Mouse (Mus musculus): ENCODE results near the gene Kcnj6. TPM values are rescaled to one million over a fixed set of nuclear protein-coding genes. Genes with fewer than 3 reads are reported as not detected.

Kcnj6 gene
- polyA plus RNA-seq, 1 experiment = not detected

- TF ChIP-seq E2F4 (IDR thresholded peaks at IDR 0.05; ENCODE audit: insufficient read depth) (no peak), POLR2A (IDR thresholded peaks at IDR 0.05; ENCODE audit: insufficient read length, low read depth) (no peak), MYOD1 (IDR thresholded peaks at IDR 0.05; ENCODE audit: control insufficient read depth in 1 of 3, insufficient read length in 2 of 3, low read depth in 2 of 3) (no peak), USF1 (IDR thresholded peaks at IDR 0.05; ENCODE audit: low read depth) (no peak), TCF3 (IDR thresholded peaks at IDR 0.05; ENCODE audit: insufficient read length, low read depth) (no peak), MYOG (IDR thresholded peaks at IDR 0.05; ENCODE audit: control insufficient read depth in 1 of 3, insufficient read depth in 1 of 3, insufficient read length in 2 of 3, low read depth in 2 of 3) (no peak), CEBPB (IDR thresholded peaks at IDR 0.05; ENCODE audit: insufficient read depth, poor library complexity, severe bottlenecking) (no peak), POLR2AphosphoS2 (IDR thresholded peaks at IDR 0.05; ENCODE audit: insufficient read length, low read depth) (no peak), SRF (IDR thresholded peaks at IDR 0.05; ENCODE audit: control insufficient read depth, insufficient read length, low read depth) (no peak), REST (IDR thresholded peaks at IDR 0.05; ENCODE audit: insufficient read depth, insufficient read length) (no peak), MAX (IDR thresholded peaks at IDR 0.05; ENCODE audit: low read depth) (no peak), TCF12 (IDR thresholded peaks at IDR 0.05; ENCODE audit: insufficient read depth, poor library complexity, severe bottlenecking) (no peak)
- no peak overlapping the region for H3K4me2 ChIP-seq (ENCODE audit: low read depth)
- H3K4me3 ChIP-seq = no peak overlapping the region
- H3K36me3 ChIP-seq (ENCODE audit: control insufficient read depth, insufficient read depth) = no peaks in the 10 kb centered on the region
- no peaks in the 10 kb centered on the region for H3K79me2 ChIP-seq (ENCODE audit: control insufficient read depth, insufficient read depth)
- peaks cover 15% of the 10 kb centered on the region for H3K27me3 ChIP-seq (ENCODE audit: control insufficient read depth, insufficient read depth, insufficient read length)
- H3ac ChIP-seq (ENCODE audit: control insufficient read depth, insufficient read length) = no peak overlapping the region
Observed at GRCm38 (mm10) chr16:94767606-94768005, 229.9 kb downstream of the Kcnj6 start.

GRCm38 (mm10) chr16:94765129-94765528 is 232.4 kb downstream of the Kcnj6 start:
- TF ChIP-seq MYOG (IDR thresholded peaks at IDR 0.05; ENCODE audit: control insufficient read depth in 1 of 3, insufficient read depth in 1 of 3, insufficient read length in 2 of 3, low read depth in 2 of 3) (no peak), TCF12 (IDR thresholded peaks at IDR 0.05; ENCODE audit: insufficient read depth, poor library complexity, severe bottlenecking) (no peak), POLR2A (IDR thresholded peaks at IDR 0.05; ENCODE audit: insufficient read length, low read depth) (no peak), USF1 (IDR thresholded peaks at IDR 0.05; ENCODE audit: low read depth) (no peak), REST (IDR thresholded peaks at IDR 0.05; ENCODE audit: insufficient read depth, insufficient read length) (no peak), TCF3 (IDR thresholded peaks at IDR 0.05; ENCODE audit: insufficient read length, low read depth) (no peak)
- no peak overlapping the region for H3K4me3 ChIP-seq
- H3K27me3 ChIP-seq (ENCODE audit: control insufficient read depth, insufficient read depth, insufficient read length) = no peaks in the 10 kb centered on the region
- no peaks in the 10 kb centered on the region for H3K36me3 ChIP-seq (ENCODE audit: control insufficient read depth, insufficient read depth)
- no peak overlapping the region for H3ac ChIP-seq (ENCODE audit: control insufficient read depth, insufficient read length)
- no peaks in the 10 kb centered on the region for H3K79me2 ChIP-seq (ENCODE audit: control insufficient read depth, insufficient read depth)
- H3K4me2 ChIP-seq (ENCODE audit: low read depth) = peak overlapping the region; percentile 54

- no peak overlapping the region for H3K4me2 ChIP-seq (ENCODE audit: low read depth)
- H3ac ChIP-seq (ENCODE audit: control insufficient read depth, insufficient read length) = no peak overlapping the region
- no peak overlapping the region for H3K4me3 ChIP-seq
- TF ChIP-seq TCF3 (IDR thresholded peaks at IDR 0.05; ENCODE audit: insufficient read length, low read depth) = no peak
- no peak for TF ChIP-seq CEBPB (IDR thresholded peaks at IDR 0.05; ENCODE audit: insufficient read depth, poor library complexity, severe bottlenecking)
- no peak for TF ChIP-seq POLR2AphosphoS2 (IDR thresholded peaks at IDR 0.05; ENCODE audit: insufficient read length, low read depth)
- TF ChIP-seq REST (IDR thresholded peaks at IDR 0.05; ENCODE audit: insufficient read depth, insufficient read length) = no peak
- no peak for TF ChIP-seq SRF (IDR thresholded peaks at IDR 0.05; ENCODE audit: control insufficient read depth, insufficient read length, low read depth)
- TF ChIP-seq USF1 (IDR thresholded peaks at IDR 0.05; ENCODE audit: low read depth) = no peak
- no peak for TF ChIP-seq E2F4 (IDR thresholded peaks at IDR 0.05; ENCODE audit: insufficient read depth)
- TF ChIP-seq MYOG (IDR thresholded peaks at IDR 0.05; ENCODE audit: control insufficient read depth in 1 of 3, insufficient read depth in 1 of 3, insufficient read length in 2 of 3, low read depth in 2 of 3) = no peak
- TF ChIP-seq POLR2A (IDR thresholded peaks at IDR 0.05; ENCODE audit: insufficient read length, low read depth) = no peak
- no peak for TF ChIP-seq MAX (IDR thresholded peaks at IDR 0.05; ENCODE audit: low read depth)
- no peak for TF ChIP-seq MYOD1 (IDR thresholded peaks at IDR 0.05; ENCODE audit: control insufficient read depth in 1 of 3, insufficient read length in 2 of 3, low read depth in 2 of 3)
- no peak for TF ChIP-seq TCF12 (IDR thresholded peaks at IDR 0.05; ENCODE audit: insufficient read depth, poor library complexity, severe bottlenecking)
- no peaks in the 10 kb centered on the region for H3K79me2 ChIP-seq (ENCODE audit: control insufficient read depth, insufficient read depth)
- H3K36me3 ChIP-seq (ENCODE audit: control insufficient read depth, insufficient read depth) = no peaks in the 10 kb centered on the region
- H3K27me3 ChIP-seq (ENCODE audit: control insufficient read depth, insufficient read depth, insufficient read length) = no peaks in the 10 kb centered on the region
Observed at GRCm38 (mm10) chr16:94760732-94761131, 236.8 kb downstream of the Kcnj6 start.

- H3ac ChIP-seq (ENCODE audit: control insufficient read depth, insufficient read length) = no peak overlapping the region
- no peak overlapping the region for H3K4me3 ChIP-seq
- H3K79me2 ChIP-seq (ENCODE audit: control insufficient read depth, insufficient read depth) = no peaks in the 10 kb centered on the region
- no peak for TF ChIP-seq POLR2AphosphoS2 (IDR thresholded peaks at IDR 0.05; ENCODE audit: insufficient read length, low read depth)
- TF ChIP-seq TCF3 (IDR thresholded peaks at IDR 0.05; ENCODE audit: insufficient read length, low read depth) = no peak
- no peak for TF ChIP-seq E2F4 (IDR thresholded peaks at IDR 0.05; ENCODE audit: insufficient read depth)
- no peak for TF ChIP-seq MAX (IDR thresholded peaks at IDR 0.05; ENCODE audit: low read depth)
- TF ChIP-seq MYOD1 (IDR thresholded peaks at IDR 0.05; ENCODE audit: control insufficient read depth in 1 of 3, insufficient read length in 2 of 3, low read depth in 2 of 3) = no peak
- no peak for TF ChIP-seq POLR2A (IDR thresholded peaks at IDR 0.05; ENCODE audit: insufficient read length, low read depth)
- no peak for TF ChIP-seq CEBPB (IDR thresholded peaks at IDR 0.05; ENCODE audit: insufficient read depth, poor library complexity, severe bottlenecking)
- no peak for TF ChIP-seq MYOG (IDR thresholded peaks at IDR 0.05; ENCODE audit: control insufficient read depth in 1 of 3, insufficient read depth in 1 of 3, insufficient read length in 2 of 3, low read depth in 2 of 3)
- no peak for TF ChIP-seq SRF (IDR thresholded peaks at IDR 0.05; ENCODE audit: control insufficient read depth, insufficient read length, low read depth)
- no peak for TF ChIP-seq USF1 (IDR thresholded peaks at IDR 0.05; ENCODE audit: low read depth)
- H3K27me3 ChIP-seq (ENCODE audit: control insufficient read depth, insufficient read depth, insufficient read length) = no peaks in the 10 kb centered on the region
- H3K4me2 ChIP-seq (ENCODE audit: low read depth) = no peak overlapping the region
- H3K36me3 ChIP-seq (ENCODE audit: control insufficient read depth, insufficient read depth) = no peaks in the 10 kb centered on the region
Observed at GRCm38 (mm10) chr16:94759761-94760160, 237.7 kb downstream of the Kcnj6 start.

GRCm38 (mm10) chr16:94758606-94759005 is 238.9 kb downstream of the Kcnj6 start:
- Histone ChIP-seq H3K27me3 (ENCODE audit: control insufficient read depth, insufficient read depth, insufficient read length) (peaks cover under 1% of the 10 kb centered on the region), H3K36me3 (ENCODE audit: control insufficient read depth, insufficient read depth) (no peaks in the 10 kb centered on the region), H3ac (ENCODE audit: control insufficient read depth, insufficient read length) (no peak overlapping the region), H3K79me2 (ENCODE audit: control insufficient read depth, insufficient read depth) (no peaks in the 10 kb centered on the region), H3K4me3 (no peak overlapping the region), H3K4me2 (ENCODE audit: low read depth) (no peak overlapping the region)
- TF ChIP-seq MAX (IDR thresholded peaks at IDR 0.05; ENCODE audit: low read depth) = no peak
- no peak for TF ChIP-seq TCF3 (IDR thresholded peaks at IDR 0.05; ENCODE audit: insufficient read length, low read depth)
- TF ChIP-seq MYOG (IDR thresholded peaks at IDR 0.05; ENCODE audit: control insufficient read depth in 1 of 3, insufficient read depth in 1 of 3, insufficient read length in 2 of 3, low read depth in 2 of 3) = no peak
- TF ChIP-seq MYOD1 (IDR thresholded peaks at IDR 0.05; ENCODE audit: control insufficient read depth in 1 of 3, insufficient read length in 2 of 3, low read depth in 2 of 3) = no peak
- TF ChIP-seq E2F4 (IDR thresholded peaks at IDR 0.05; ENCODE audit: insufficient read depth) = no peak
- no peak for TF ChIP-seq SRF (IDR thresholded peaks at IDR 0.05; ENCODE audit: control insufficient read depth, insufficient read length, low read depth)
- TF ChIP-seq USF1 (IDR thresholded peaks at IDR 0.05; ENCODE audit: low read depth) = no peak
- no peak for TF ChIP-seq TCF12 (IDR thresholded peaks at IDR 0.05; ENCODE audit: insufficient read depth, poor library complexity, severe bottlenecking)
- TF ChIP-seq POLR2AphosphoS2 (IDR thresholded peaks at IDR 0.05; ENCODE audit: insufficient read length, low read depth) = no peak
- no peak for TF ChIP-seq REST (IDR thresholded peaks at IDR 0.05; ENCODE audit: insufficient read depth, insufficient read length)
- TF ChIP-seq POLR2A (IDR thresholded peaks at IDR 0.05; ENCODE audit: insufficient read length, low read depth) = no peak
- no peak for TF ChIP-seq CEBPB (IDR thresholded peaks at IDR 0.05; ENCODE audit: insufficient read depth, poor library complexity, severe bottlenecking)

Data from myocyte (in vitro differentiated cells).